Comparison of ENCODE assay signal across 29 mouse cellular contexts in genomic region chr13:24948870-24949269, GRCm38 (mm10). TPM values are rescaled to one million over a fixed set of nuclear protein-coding genes. Genes with fewer than 3 reads are reported as not detected.
DNase-seq lines count a peak whose midpoint lies in the region; ATAC-seq and TF ChIP-seq lines count a peak whose summit lies in the region.
"Had no signal": no experiment of that assay in that cellular context is flagged by ENCODE, and none has a peak within 500 bp of the region (broad histone marks: within the 10 kb centered on the region; RNA-seq: fewer than 3 reads in every experiment).

No protein-coding gene starts in this region.

- WGBS in liver, adult 2 months = 69% methylated on average over 6 of the region's 6 CpGs
- 86% methylated on average over 6 of the region's 6 CpGs for WGBS in liver, embryonic 11.5 days

- ATAC-seq in liver, embryonic 11.5 days (replicated peaks; ENCODE audit: low FRiP score) = no peak
- ATAC-seq: activated CD4-positive, CD25-positive, alpha-beta regulatory T cell, adult 4 months; forebrain, embryonic 15.5 days; hindbrain, embryonic 16.5 days; inflammation-experienced regulatory T-cells, adult 6 months; intestine, embryonic 16.5 days had no signal

- no peak for TF ChIP-seq CTCF in liver, adult 2 months (IDR thresholded peaks at IDR 0.05; ENCODE audit: low read depth, low read length)

- no peak overlapping the region for H3K4me2 ChIP-seq in liver, embryonic 11.5 days
- H3K4me2 ChIP-seq: embryonic facial prominence, embryonic 13.5 days; forebrain, embryonic 12.5 days; forebrain, embryonic 15.5 days; heart, embryonic 12.5 days; heart, embryonic 15.5 days; hindbrain, embryonic 13.5 days had no signal

- no peaks in the 10 kb centered on the region for H3K9me3 ChIP-seq in liver, embryonic 11.5 days (ENCODE audit: control insufficient read depth, low read length)
- H3K9me3 ChIP-seq: embryonic facial prominence, embryonic 10.5 days; embryonic facial prominence, embryonic 13.5 days; forebrain, embryonic 12.5 days; forebrain, embryonic 15.5 days; heart, embryonic 12.5 days; heart, embryonic 15.5 days; hindbrain, embryonic 10.5 days; hindbrain, embryonic 13.5 days had no signal

- no peaks in the 10 kb centered on the region for H3K27me3 ChIP-seq in liver, adult 2 months (ENCODE audit: control insufficient read depth, insufficient read depth, low read length)
- no peaks in the 10 kb centered on the region for H3K27me3 ChIP-seq in liver, embryonic 11.5 days (replicated peaks; ENCODE audit: control insufficient read depth, insufficient read depth, low read length)
- H3K27me3 ChIP-seq: embryonic facial prominence, embryonic 13.5 days; forebrain, embryonic 12.5 days; forebrain, embryonic 15.5 days; heart, embryonic 12.5 days; heart, embryonic 15.5 days; hindbrain, embryonic 13.5 days had no signal

- peaks cover 31% of the 10 kb centered on the region for H3K4me1 ChIP-seq in liver, adult 2 months (ENCODE audit: control insufficient read depth, insufficient read depth, low read length)
- no peaks in the 10 kb centered on the region for H3K4me1 ChIP-seq in liver, embryonic 11.5 days (replicated peaks; ENCODE audit: control insufficient read depth, insufficient read depth, low read length)
- H3K4me1 ChIP-seq: forebrain, embryonic 15.5 days had no signal

- no peak overlapping the region for H3K4me3 ChIP-seq in liver, adult 2 months (ENCODE audit: insufficient read depth, low read depth, low read length)
- no peak overlapping the region for H3K4me3 ChIP-seq in liver, embryonic 11.5 days (ENCODE audit: low read depth, low read length)
- H3K4me3 ChIP-seq: embryonic facial prominence, embryonic 10.5 days; embryonic facial prominence, embryonic 13.5 days; erythroblast, embryonic 14.5 days; forebrain, embryonic 12.5 days; forebrain, embryonic 15.5 days; heart, embryonic 12.5 days; heart, embryonic 15.5 days; hindbrain, embryonic 10.5 days; hindbrain, embryonic 13.5 days had no signal

- peak overlapping the region; percentile 62; the same call in 1 of the 2 replicates for H3K27ac ChIP-seq in liver, adult 2 months (replicated peaks; ENCODE audit: insufficient read depth, low read depth, low read length)
- no peak overlapping the region for H3K27ac ChIP-seq in liver, embryonic 11.5 days (ENCODE audit: low read depth, low read length)
- H3K27ac ChIP-seq: embryonic facial prominence, embryonic 10.5 days; embryonic facial prominence, embryonic 13.5 days; forebrain, embryonic 12.5 days; forebrain, embryonic 15.5 days; heart, embryonic 15.5 days; hindbrain, embryonic 10.5 days; hindbrain, embryonic 13.5 days had no signal

- H3K36me3 ChIP-seq in liver, adult 2 months (ENCODE audit: control insufficient read depth, insufficient read depth, low read length) = peaks cover 25% of the 10 kb centered on the region
- no peaks in the 10 kb centered on the region for H3K36me3 ChIP-seq in liver, embryonic 11.5 days (ENCODE audit: control insufficient read depth, insufficient read depth, low read length)
- H3K36me3 ChIP-seq: embryonic facial prominence, embryonic 10.5 days; embryonic facial prominence, embryonic 13.5 days; forebrain, embryonic 12.5 days; forebrain, embryonic 15.5 days; heart, embryonic 12.5 days; heart, embryonic 15.5 days; hindbrain, embryonic 10.5 days; hindbrain, embryonic 13.5 days had no signal

- H3K79me2 ChIP-seq in liver, adult 2 months (ENCODE audit: control insufficient read depth, insufficient read depth, low read length) = peaks cover 38% of the 10 kb centered on the region

- TF ChIP-seq POLR2A in liver, adult 2 months (IDR thresholded peaks at IDR 0.05; ENCODE audit: extremely low read depth, insufficient read depth, low read length) = no peak

- no peak for DNase-seq in liver, adult 2 months (ENCODE audit: extremely low read depth, low read depth, low spot score)
- DNase-seq in liver, embryonic 11.5 days (ENCODE audit: low spot score) = no peak
- DNase-seq in 416B (ENCODE audit: low read depth) (peak; percentile 69), NIH3T3 (ENCODE audit: low read depth) (peak; percentile 36)
- no peak for DNase-seq in adrenal gland, postnatal 25 days
- DNase-seq in urinary bladder, adult 2 months (ENCODE audit: low spot score) = no peak
- DNase-seq in ovary, postnatal 14 days (ENCODE audit: low spot score) = no peak
- DNase-seq: adrenal gland, postnatal 10 days; cerebellum, adult 11 months; cerebellum, adult 8-10 months; cerebellum, postnatal 10 days; cerebellum, postnatal 36 days; embryo, embryonic 11 days; gastrocnemius, postnatal 25 days; heart, postnatal 10 days; heart, postnatal 36 days had no signal

- no peak overlapping the region for H3K9ac ChIP-seq in liver, adult 2 months (ENCODE audit: low read depth, low read length)
- H3K9ac ChIP-seq in liver, embryonic 11.5 days (ENCODE audit: low read depth, low read length) = no peak overlapping the region
- H3K9ac ChIP-seq: embryonic facial prominence, embryonic 13.5 days; forebrain, embryonic 12.5 days; forebrain, embryonic 15.5 days; heart, embryonic 12.5 days; heart, embryonic 15.5 days; hindbrain, embryonic 13.5 days had no signal

RNA-seq across cellular contexts. Expression of gene Gpld1, which starts 5.9 kb away (rescaled TPM):
- total RNA-seq in liver, adult 2 months (2014; rRNA removed) = 154 and 156 TPM in 2 replicates
- polyA plus RNA-seq in liver, adult 2 months (2012; rRNA removed) = 88.4 and 88.9 TPM in 2 replicates
- 0.48 and 0.61 TPM in 2 replicates for polyA plus RNA-seq in liver, embryonic 11.5 days (2014; fragmentation: Nextera tagmentation; extraction: Ambion mirVana)
- total RNA-seq in adrenal gland, postnatal 25 days (2021) = 5.6 and 7.9 TPM in 2 replicates
- polyA plus RNA-seq in urinary bladder, adult 2 months (2012; rRNA removed) = 13.7 and 15.2 TPM in 2 replicates
- polyA plus RNA-seq: erythroblast, embryonic 14.5 days had no signal

RNA-seq across cellular contexts. Expression of gene Aldh5a1, which starts 11.4 kb away (rescaled TPM):
- total RNA-seq in liver, adult 2 months (2014; rRNA removed) = 15.0 and 18.9 TPM in 2 replicates
- 15.2 and 19.8 TPM in 2 replicates for polyA plus RNA-seq in liver, adult 2 months (2012; rRNA removed)
- polyA plus RNA-seq in liver, embryonic 11.5 days (2014; fragmentation: Nextera tagmentation; extraction: Ambion mirVana) = 4.0 and 4.3 TPM in 2 replicates
- total RNA-seq in adrenal gland, postnatal 25 days (2021) = 16.7 and 21.9 TPM in 2 replicates
- 6.1 TPM in 2 replicates for polyA plus RNA-seq in urinary bladder, adult 2 months (2012; rRNA removed)
- polyA plus RNA-seq: erythroblast, embryonic 14.5 days had no signal

Comparison
In these comparisons a context has a peak if more than half of its experiments do, and no peak if none do; other contexts are left out.
1. DNase-seq: peak in 416B (single experiment) and NIH3T3 (single experiment); none in liver, adult 2 months (single experiment), liver, embryonic 11.5 days (single experiment), adrenal gland, postnatal 25 days (single experiment), urinary bladder, adult 2 months (single experiment) and ovary, postnatal 14 days (single experiment).